Mouse (Mus musculus) olfactory bulb, adult 2 months (tissue): Measurements from ENCODE around the gene Trim45. TPM values are rescaled to one million over a fixed set of nuclear protein-coding genes. Genes with fewer than 3 reads are reported as not detected.

Source experiments
- H3K27ac ChIP-seq: fragments of 200-500 bp; 2 replicates; pipeline ENCODE4 v1.5.1; 2012; ENCODE audit warnings: low read depth, low read length; ENCODE audit not compliant: insufficient read depth
- H3K4me1 ChIP-seq: fragments of 200-500 bp; 2 replicates; pipeline ENCODE4 v1.6.1; 2012; ENCODE audit warnings: low read length; ENCODE audit not compliant: control insufficient read depth, insufficient read depth
- H3K4me3 ChIP-seq: fragments of 200-500 bp; 2 replicates; pipeline ENCODE4 v1.5.1; 2012; ENCODE audit warnings: mild to moderate bottlenecking, low read depth, low read length, moderate library complexity; ENCODE audit not compliant: insufficient read depth
- CTCF ChIP-seq: fragments of 200-500 bp; IDR thresholded peaks from 2 replicates; pipeline ENCODE4 v1.5.1; 2012; ENCODE audit warnings: low read depth, mild to moderate bottlenecking, low read length, moderate library complexity; ENCODE audit not compliant: insufficient read depth
- POLR2A ChIP-seq: fragments of 200-500 bp; IDR thresholded peaks from 2 replicates; pipeline ENCODE4 v1.6.1; 2012; ENCODE audit warnings: mild to moderate bottlenecking, low read depth, low read length, moderate library complexity; ENCODE audit not compliant: insufficient read depth
- WGBS: fragments of 180-500 bp; shearing (Covaris S2); methylation state at CpG from one replicate; pipeline ENCODE4 v1.1.7; 2018; 5-methylcytosine and 5-hydroxymethylcytosine counted together
- polyA plus RNA-seq: library from polyadenylated mRNA; stranded (reverse); fragments of >200 nt; gene quantifications from 2 replicates; pipeline ENCODE4 v1.2.4, GENCODE M21; 2012; ENCODE audit warnings: low replicate concordance; ENCODE audit not compliant: missing spikeins, insufficient read depth, insufficient read length

Gene Trim45
- polyA plus RNA-seq, 1 experiment: not detected

GRCm38 (mm10) chr3:100924065-100924732 lies 2.2 kb downstream of the Trim45 start:
- no peak overlapping the region for H3K4me3 ChIP-seq
- peaks cover 8% of the 10 kb centered on the region for H3K4me1 ChIP-seq
- no peak overlapping the region for H3K27ac ChIP-seq
- no peak for TF ChIP-seq CTCF
- no peak for TF ChIP-seq POLR2A
- WGBS: 64% methylated on average over 6 of the region's 6 CpGs

GRCm38 (mm10) chr3:100925176-100925575 lies 3.2 kb downstream of the Trim45 start:
- TF ChIP-seq POLR2A (no peak), CTCF (no peak)
- no peak overlapping the region for H3K27ac ChIP-seq
- H3K4me1 ChIP-seq: peaks cover 8% of the 10 kb centered on the region
- 88% methylated on average over 16 of the region's 16 CpGs for WGBS
- no peak overlapping the region for H3K4me3 ChIP-seq

GRCm38 (mm10) chr3:100931332-100932076 lies 9.5 kb downstream of the Trim45 start:
- 94% methylated on average over 23 of the region's 23 CpGs for WGBS
- Histone ChIP-seq H3K4me1 (no peaks in the 10 kb centered on the region), H3K4me3 (no peak overlapping the region), H3K27ac (no peak overlapping the region)
- TF ChIP-seq POLR2A (no peak), CTCF (no peak)

GRCm38 (mm10) chr3:100932077-100932944 lies 10.3 kb downstream of the Trim45 start:
- 77% methylated on average over 11 of the region's 11 CpGs for WGBS
- H3K4me3 ChIP-seq: no peak overlapping the region
- no peak overlapping the region for H3K27ac ChIP-seq
- H3K4me1 ChIP-seq: no peaks in the 10 kb centered on the region
- TF ChIP-seq POLR2A (no peak), CTCF (no peak)

GRCm38 (mm10) chr3:100935521-100935920 lies 13.5 kb downstream of the Trim45 start:
- Histone ChIP-seq H3K4me3 (no peak overlapping the region), H3K27ac (no peak overlapping the region), H3K4me1 (no peaks in the 10 kb centered on the region)
- TF ChIP-seq CTCF (no peak), POLR2A (no peak)
- 97% methylated on average over 6 of the region's 6 CpGs for WGBS

GRCm38 (mm10) chr3:100936201-100936600 lies 14.2 kb downstream of the Trim45 start:
- Histone ChIP-seq H3K27ac (no peak overlapping the region), H3K4me1 (no peaks in the 10 kb centered on the region), H3K4me3 (no peak overlapping the region)
- WGBS: 93% methylated on average over 6 of the region's 6 CpGs
- TF ChIP-seq CTCF (no peak), POLR2A (no peak)

GRCm38 (mm10) chr3:100938211-100938610 lies 16.2 kb downstream of the Trim45 start:
- Histone ChIP-seq H3K27ac (no peak overlapping the region), H3K4me1 (no peaks in the 10 kb centered on the region), H3K4me3 (no peak overlapping the region)
- no peak for TF ChIP-seq POLR2A
- no peak for TF ChIP-seq CTCF
- WGBS: 97% methylated on average over 4 of the region's 4 CpGs

- WGBS: 90% methylated on average over 4 of the region's 4 CpGs
- TF ChIP-seq CTCF (no peak), POLR2A (no peak)
- no peak overlapping the region for H3K27ac ChIP-seq
- no peaks in the 10 kb centered on the region for H3K4me1 ChIP-seq
- H3K4me3 ChIP-seq: no peak overlapping the region
Measured at GRCm38 (mm10) chr3:100940496-100941037, 18.6 kb downstream of the Trim45 start.

- Histone ChIP-seq H3K4me3 (no peak overlapping the region), H3K4me1 (no peaks in the 10 kb centered on the region), H3K27ac (no peak overlapping the region)
- no peak for TF ChIP-seq CTCF
- WGBS: 92% methylated on average over 8 of the region's 8 CpGs
Measured at GRCm38 (mm10) chr3:100947286-100947685, 25.3 kb downstream of the Trim45 start.
